Mouse (Mus musculus): Measurements from ENCODE around the gene Slc16a7.

- TF ChIP-seq POLR2A (IDR thresholded peaks at IDR 0.05; ENCODE audit: low read depth, low read length): no peak
- no peak for TF ChIP-seq CTCF (IDR thresholded peaks at IDR 0.05; ENCODE audit: borderline replicate concordance, insufficient read depth, low read length)
Observed at GRCm38 (mm10) chr10:125177782-125178181, 211.5 kb downstream of the Slc16a7 start.
